Mouse (Mus musculus): ENCODE results near the gene Slc16a6.

GRCm38 (mm10) chr11:109410197-109410980 is 63.0 kb downstream of the Slc16a6 start:
- no peak for TF ChIP-seq EP300 (IDR thresholded peaks at IDR 0.05; ENCODE audit: insufficient read depth, low read depth, low read length)
- TF ChIP-seq CTCF (IDR thresholded peaks at IDR 0.05) = no peak
- TF ChIP-seq POLR2A (IDR thresholded peaks at IDR 0.05; ENCODE audit: insufficient read depth, low read depth, low read length) = no peak
